Mouse (Mus musculus): Measurements from ENCODE around the gene Tchp.

The Tchp gene

GRCm38 (mm10) chr5:114696939-114697338 lies 10.6 kb upstream of the Tchp start:
- no peak for DNase-seq (ENCODE audit: low spot score in 2 of 2)

- no peak for DNase-seq (ENCODE audit: low spot score in 2 of 2)
Observed at GRCm38 (mm10) chr5:114698044-114698746, 9.4 kb upstream of the Tchp start.

DNA sequence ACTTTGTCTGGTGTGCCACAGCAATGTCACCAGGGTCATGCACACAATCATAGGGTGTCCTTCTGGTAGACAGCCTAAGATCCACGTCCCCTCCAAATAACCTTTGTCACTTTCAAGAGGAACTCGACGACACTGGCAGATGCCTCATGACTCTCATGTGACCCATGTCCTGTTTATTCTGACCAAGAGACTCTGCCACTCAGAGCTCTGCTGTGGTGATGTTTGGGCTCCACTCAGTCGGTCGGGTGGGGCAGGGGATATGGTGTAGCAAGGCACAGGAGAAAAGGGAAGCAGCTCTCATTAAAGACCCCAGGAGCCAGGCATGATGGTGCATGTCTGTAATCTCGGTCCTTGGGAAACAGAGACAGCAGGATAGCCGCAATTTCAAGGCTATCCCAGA lies 8.5 kb upstream of the Tchp start:
- DNase-seq (ENCODE audit: low spot score in 2 of 2), result peak; percentile 24 to 29

DNA sequence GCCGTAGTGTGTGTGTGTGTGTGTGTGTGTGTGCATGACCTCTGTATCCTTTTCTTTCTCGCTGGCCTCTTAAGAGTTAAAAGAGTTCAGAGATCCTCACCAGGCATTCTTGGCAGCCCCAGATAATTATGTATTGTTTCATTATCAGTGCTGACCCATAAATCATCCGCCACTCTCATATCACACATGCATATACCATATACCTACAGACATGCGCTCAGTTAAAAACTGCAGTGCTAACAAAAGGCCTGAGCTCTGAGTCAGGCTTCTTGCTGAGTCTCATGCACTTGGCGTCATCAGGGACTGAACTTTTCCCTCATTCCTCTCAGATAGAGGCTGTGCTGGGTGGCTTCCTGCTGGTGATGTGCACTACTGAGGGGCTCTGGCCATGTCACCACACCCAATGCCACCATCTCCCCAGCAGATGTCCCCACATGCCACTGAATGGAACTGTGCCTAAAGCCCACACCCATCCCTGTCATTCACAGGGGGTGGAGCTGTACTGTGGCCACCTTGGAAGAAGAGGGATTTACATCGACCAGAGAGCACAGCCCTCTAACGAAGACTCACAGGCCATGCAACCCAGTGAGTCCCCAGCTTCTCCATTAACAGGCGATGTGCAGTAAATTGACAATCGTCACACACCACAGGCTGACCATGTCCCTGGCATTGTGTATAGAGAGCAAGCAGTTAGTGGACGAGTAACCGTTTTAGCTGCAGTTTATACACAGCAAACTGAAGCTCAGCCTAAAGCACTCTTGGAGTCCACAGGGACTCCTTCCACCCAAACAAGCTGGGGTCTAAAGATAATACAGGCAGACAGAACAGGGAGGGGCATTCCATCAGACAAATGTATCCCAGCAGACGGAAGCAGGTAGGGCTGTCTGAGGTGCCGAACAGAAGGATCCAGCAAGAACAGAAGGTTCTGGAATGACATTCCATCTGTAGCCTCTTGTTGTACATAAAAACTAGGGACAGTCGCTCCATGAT lies 4.9 kb upstream of the Tchp start:
- DNase-seq (ENCODE audit: low spot score in 2 of 2), result no peak

- DNase-seq (ENCODE audit: low spot score in 2 of 2), result no peak
Observed at GRCm38 (mm10) chr5:114708491-114708890, 931 bp downstream of the Tchp start.

DNA sequence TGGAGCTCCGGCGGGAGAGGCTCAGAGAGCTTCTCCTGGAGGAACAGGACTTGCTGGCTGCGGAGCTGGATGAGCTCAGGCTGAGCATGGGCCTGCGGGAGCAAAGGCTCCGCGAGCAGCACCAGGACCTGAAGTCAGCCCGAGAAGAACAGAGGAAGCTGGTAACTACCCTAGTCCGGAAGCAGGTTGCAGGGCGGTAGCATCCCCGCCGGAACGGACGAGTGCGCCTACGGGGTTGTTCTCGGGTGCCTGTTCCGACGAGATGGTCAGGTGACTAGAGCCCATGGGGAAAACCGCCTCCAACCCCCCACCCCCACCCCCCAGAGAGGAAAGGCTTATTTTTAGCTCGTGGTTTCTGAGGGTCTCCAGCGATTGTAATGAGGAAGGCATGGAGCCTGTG lies 1.8 kb downstream of the Tchp start:
- peak in 1 of 2 experiments; percentile 30 for DNase-seq (ENCODE audit: low spot score in 2 of 2)

GRCm38 (mm10) chr5:114714551-114714950 lies 7.0 kb downstream of the Tchp start:
- DNase-seq (ENCODE audit: low spot score in 2 of 2), result no peak

DNA sequence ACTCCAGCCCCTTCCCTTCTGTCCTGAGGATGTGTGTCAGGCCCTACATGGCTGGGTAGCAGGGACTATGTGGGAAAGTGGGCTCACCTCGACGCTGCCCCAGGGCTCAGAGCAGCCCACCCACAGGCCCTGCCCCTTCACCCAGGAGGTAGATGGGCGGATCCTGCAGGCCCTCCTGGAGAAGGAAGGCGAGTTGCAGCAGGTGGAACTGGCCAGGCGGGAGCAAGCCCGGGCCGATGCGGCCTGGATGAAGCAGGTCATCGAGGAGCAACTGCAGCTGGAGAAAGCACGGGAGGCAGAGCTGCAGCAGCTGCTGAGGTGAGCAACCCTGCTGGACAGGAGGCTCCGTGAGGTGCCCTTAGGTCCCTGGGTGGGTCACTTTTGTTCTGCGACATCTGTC lies 9.7 kb downstream of the Tchp start:
- DNase-seq (ENCODE audit: low spot score in 2 of 2), result no peak

- no peak for DNase-seq (ENCODE audit: low spot score in 2 of 2)
Observed at GRCm38 (mm10) chr5:114717937-114718336, 10.4 kb downstream of the Tchp start.

- no peak for DNase-seq (ENCODE audit: low spot score in 2 of 2)
Observed at GRCm38 (mm10) chr5:114718483-114718882, 10.9 kb downstream of the Tchp start.

DNA sequence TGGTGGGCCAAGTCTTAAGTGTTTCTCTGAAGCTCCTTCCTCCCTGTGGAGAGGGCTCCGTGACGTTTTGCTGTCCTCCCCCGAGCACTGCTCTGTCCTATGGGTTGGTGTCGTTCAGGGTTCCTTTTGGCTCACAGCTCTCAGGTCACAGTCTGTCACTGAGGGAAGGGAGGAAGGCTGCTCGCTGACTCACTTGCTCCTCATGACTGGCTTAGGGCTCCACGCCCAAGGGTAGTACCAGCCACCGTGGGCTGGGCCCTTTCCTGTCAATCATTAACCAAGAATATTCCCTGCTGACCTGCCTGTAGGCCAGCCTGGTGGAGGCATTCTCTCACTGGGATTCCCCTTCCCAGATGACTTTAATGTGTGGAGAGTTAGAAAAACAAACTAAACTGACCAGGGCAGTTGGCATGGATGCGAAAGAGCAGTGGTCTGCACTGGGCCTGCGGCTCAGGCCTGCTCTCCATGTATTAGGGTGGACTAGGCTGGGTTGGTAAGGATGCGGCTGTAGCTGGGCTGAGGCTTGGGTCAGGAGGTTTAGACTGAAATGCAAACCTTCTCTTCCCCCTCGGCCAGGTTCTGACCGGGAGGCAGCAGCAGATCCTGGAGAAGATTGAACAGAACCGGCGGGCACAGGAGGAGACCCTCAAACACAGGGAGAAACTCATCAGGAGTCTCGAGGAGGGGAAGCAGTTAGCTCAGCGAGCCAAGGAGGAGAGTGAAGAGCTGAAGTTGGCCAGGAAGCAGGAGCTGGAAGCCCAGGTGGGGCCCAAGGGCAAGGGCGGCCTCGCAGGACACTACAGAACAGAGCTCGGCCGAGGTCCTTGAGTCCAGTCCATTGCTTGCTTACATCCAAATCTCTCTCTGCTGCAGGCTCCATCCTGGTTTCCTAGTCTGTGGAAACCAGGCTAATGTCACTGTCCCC lies 11.7 kb downstream of the Tchp start:
- DNase-seq (ENCODE audit: low spot score in 2 of 2), result no peak

DNA sequence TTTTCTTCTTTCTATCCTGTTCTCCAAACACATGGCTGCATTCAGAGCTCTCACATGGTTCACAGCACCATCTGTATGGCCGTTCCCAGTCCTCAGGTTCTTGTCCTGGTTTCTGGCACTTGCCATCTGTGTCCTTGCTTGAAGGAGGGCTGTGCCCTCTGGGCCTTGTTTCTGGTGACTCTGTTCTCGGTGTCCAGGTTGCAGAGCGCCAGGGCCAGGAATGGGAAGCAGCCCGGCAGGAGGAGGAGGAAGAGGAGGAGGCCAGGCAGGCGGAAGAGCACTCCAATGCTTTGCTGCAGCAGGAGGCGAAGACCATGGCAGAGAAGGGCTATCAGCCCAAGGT lies 12.3 kb downstream of the Tchp start:
- DNase-seq (ENCODE audit: low spot score in 2 of 2), result no peak

DNA sequence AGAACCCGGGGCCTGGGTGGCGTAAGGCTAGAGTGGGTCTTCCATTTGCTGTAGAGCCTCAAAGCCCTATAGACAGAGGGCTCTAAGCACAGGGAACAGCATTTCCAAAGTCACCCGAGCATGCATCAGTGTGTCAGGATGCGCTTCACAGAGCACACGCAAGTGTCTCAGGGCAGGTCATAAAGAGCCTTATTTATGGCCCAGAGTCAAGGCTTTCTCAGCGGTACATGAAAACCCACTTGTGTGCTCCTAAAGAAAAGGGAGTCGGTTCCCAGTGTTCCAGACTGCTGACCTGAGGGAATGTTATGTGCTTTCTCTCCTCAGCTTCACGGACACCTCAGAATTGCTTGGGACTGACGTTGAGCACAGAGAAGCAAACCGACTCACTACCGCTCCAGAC lies 13.2 kb downstream of the Tchp start:
- no peak for DNase-seq (ENCODE audit: low spot score in 2 of 2)

DNA sequence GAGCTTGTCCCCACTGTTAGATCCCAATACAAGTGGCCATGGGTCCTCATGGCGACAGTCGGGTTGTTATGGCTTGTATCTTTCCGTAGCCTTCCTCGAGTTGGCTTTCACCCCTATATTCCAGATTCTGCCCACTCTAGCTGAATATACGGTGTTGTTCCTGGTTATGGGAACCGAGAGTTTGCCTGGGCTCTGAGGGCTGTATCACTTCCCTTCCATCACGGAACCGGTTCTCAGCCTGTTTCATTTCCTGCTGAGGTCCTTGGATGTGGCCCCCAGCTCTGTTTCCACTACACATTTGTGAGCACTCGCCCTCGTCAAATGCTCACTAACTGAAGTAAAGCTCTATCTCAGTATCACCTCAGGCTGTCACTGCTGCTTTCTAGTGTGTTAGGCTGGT lies 14.4 kb downstream of the Tchp start:
- DNase-seq (ENCODE audit: low spot score in 2 of 2), result no peak

DNA sequence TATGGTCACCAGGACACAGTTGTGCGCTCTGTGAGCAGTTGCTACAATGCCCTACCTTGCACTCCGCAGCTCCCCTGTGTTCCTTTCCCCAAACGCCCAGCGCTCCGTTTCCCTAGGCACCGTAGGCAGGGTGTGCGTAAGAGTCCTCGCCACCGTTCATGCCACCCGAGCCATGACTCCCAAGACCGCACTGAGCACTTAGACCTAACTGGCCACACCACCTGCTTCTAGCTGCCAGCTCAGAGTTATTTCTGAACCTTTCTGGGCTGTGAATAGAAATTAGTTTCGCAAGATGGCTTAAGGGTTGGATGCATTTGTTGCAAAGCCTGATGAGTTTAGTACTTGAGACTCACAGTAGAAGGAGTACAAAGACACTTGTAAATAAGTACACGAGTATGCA lies 15.3 kb downstream of the Tchp start:
- no peak for DNase-seq (ENCODE audit: low spot score in 2 of 2)

DNA sequence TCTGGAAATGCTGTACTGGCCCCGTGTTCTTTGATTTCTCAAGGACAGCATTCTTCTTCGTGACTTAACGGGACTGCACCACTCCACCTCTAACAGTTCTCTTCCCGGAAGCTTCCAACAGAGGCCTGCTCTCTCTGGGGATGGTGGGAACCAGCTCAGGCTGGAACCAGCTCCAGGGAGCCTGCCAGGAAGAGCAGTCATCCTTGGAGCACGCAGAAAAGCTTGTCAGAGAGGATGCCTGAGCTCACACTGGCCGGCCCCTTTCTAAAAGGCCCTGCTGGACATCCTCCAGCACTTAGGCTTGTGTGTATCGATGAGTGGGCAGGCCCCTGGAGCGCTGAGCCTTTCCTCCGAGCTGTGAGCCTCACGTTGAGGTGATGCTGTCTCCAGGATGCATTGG lies 20.6 kb downstream of the Tchp start:
- DNase-seq (ENCODE audit: low spot score in 2 of 2), result no peak

GRCm38 (mm10) chr5:114730129-114730528 lies 22.6 kb downstream of the Tchp start:
- no peak for DNase-seq (ENCODE audit: low spot score in 2 of 2)

- no peak for DNase-seq (ENCODE audit: low spot score in 2 of 2)
Observed at GRCm38 (mm10) chr5:114731498-114731897, 23.9 kb downstream of the Tchp start.

- no peak for DNase-seq (ENCODE audit: low spot score in 2 of 2)
Observed at GRCm38 (mm10) chr5:114731969-114732368, 24.4 kb downstream of the Tchp start.

- DNase-seq (ENCODE audit: low spot score in 2 of 2), result no peak
Observed at GRCm38 (mm10) chr5:114733606-114734005, 26.0 kb downstream of the Tchp start.

GRCm38 (mm10) chr5:114737090-114737887 lies 29.7 kb downstream of the Tchp start:
- DNase-seq (ENCODE audit: low spot score in 2 of 2), result no peak
